32 mouse cellular contexts compared by ENCODE assay signal in the genomic region with DNA sequence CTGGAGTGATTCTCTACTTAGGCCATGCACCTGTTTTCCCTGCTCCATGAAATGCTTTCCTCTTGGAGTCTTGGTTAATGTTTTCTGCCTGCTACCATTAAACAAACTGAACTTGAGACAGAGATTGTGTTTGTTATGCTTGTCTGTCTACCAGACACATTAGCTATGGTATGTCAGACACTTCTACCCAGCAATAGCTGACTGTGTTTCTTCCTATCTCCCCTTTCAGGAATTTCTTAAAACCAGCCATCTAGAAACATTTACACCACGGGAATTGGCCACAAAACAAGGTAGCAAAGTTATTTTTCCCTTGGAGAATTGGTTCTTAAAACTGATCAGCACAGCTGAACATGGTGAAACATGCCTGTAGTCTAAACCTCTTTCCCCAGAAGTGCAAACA.
DNase-seq lines count a peak whose midpoint lies in the region; ATAC-seq and TF ChIP-seq lines count a peak whose summit lies in the region.
"Had no signal": no experiment of that assay in that cellular context is flagged by ENCODE, and none has a peak within 500 bp of the region (broad histone marks: within the 10 kb centered on the region; RNA-seq: fewer than 3 reads in every experiment).

No protein-coding gene starts in this region.

- H3K27me3 ChIP-seq in kidney, adult 2 months (replicated peaks; ENCODE audit: control insufficient read depth, insufficient read depth, low read length) = no peaks in the 10 kb centered on the region
- H3K27me3 ChIP-seq in liver, embryonic 16.5 days (ENCODE audit: control insufficient read depth, insufficient read depth, low read depth, low read length) = no peaks in the 10 kb centered on the region
- H3K27me3 ChIP-seq in liver, embryonic 12.5 days (replicated peaks) = no peaks in the 10 kb centered on the region
- no peaks in the 10 kb centered on the region for H3K27me3 ChIP-seq in stomach, embryonic 15.5 days (replicated peaks)
- H3K27me3 ChIP-seq in heart, embryonic 11.5 days (ENCODE audit: control insufficient read depth, insufficient read depth, low read length) = no peaks in the 10 kb centered on the region
- H3K27me3 ChIP-seq in hindbrain, embryonic 10.5 days (ENCODE audit: insufficient read depth, poor library complexity, severe bottlenecking) = no peaks in the 10 kb centered on the region; the same call in none of the 2 replicates
- H3K27me3 ChIP-seq: heart, embryonic 13.5 days; hindbrain, embryonic 15.5 days; megakaryocyte, embryonic 14.5 days; midbrain, embryonic 12.5 days; neural tube, embryonic 12.5 days had no signal

- H3K9ac ChIP-seq in liver, embryonic 16.5 days (ENCODE audit: low read depth, low read length) = no peak overlapping the region
- H3K9ac ChIP-seq in liver, embryonic 12.5 days = no peak overlapping the region
- no peak overlapping the region for H3K9ac ChIP-seq in stomach, embryonic 15.5 days
- H3K9ac ChIP-seq in heart, embryonic 11.5 days (ENCODE audit: low read depth, low read length) = no peak overlapping the region
- H3K9ac ChIP-seq: heart, embryonic 13.5 days; hindbrain, embryonic 15.5 days; midbrain, embryonic 12.5 days; neural tube, embryonic 12.5 days had no signal

- H3K27ac ChIP-seq in kidney, adult 2 months (ENCODE audit: insufficient read depth, low read depth, low read length) = no peak overlapping the region; the same call in 1 of the 2 replicates
- no peak overlapping the region for H3K27ac ChIP-seq in liver, embryonic 16.5 days (ENCODE audit: low read length)
- H3K27ac ChIP-seq in liver, embryonic 12.5 days = no peak overlapping the region
- H3K27ac ChIP-seq in stomach, embryonic 15.5 days = peak overlapping the region; percentile 13; the same call in 1 of the 2 replicates
- no peak overlapping the region for H3K27ac ChIP-seq in heart, embryonic 11.5 days (ENCODE audit: low read depth, low read length)
- no peak overlapping the region for H3K27ac ChIP-seq in hindbrain, embryonic 10.5 days
- H3K27ac ChIP-seq: heart, adult 2 months; heart, embryonic 13.5 days; hindbrain, embryonic 15.5 days; midbrain, embryonic 12.5 days; neural tube, embryonic 12.5 days had no signal

- 28% methylated on average over 1 of the region's 1 CpGs for WGBS in kidney, adult 2 months
- 22% methylated on average over 1 of the region's 1 CpGs for WGBS in liver, embryonic 16.5 days (ENCODE audit: insufficient replicate concordance)
- 16% methylated on average over 1 of the region's 1 CpGs for WGBS in liver, embryonic 12.5 days (ENCODE audit: insufficient replicate concordance)
- WGBS in stomach, embryonic 15.5 days = 58% methylated on average over 1 of the region's 1 CpGs
- 46% methylated on average over 1 of the region's 1 CpGs for WGBS in heart, embryonic 11.5 days (ENCODE audit: insufficient replicate concordance)
- 69% methylated on average over 1 of the region's 1 CpGs for WGBS in hindbrain, embryonic 10.5 days

- no peaks in the 10 kb centered on the region for H3K36me3 ChIP-seq in kidney, adult 2 months (ENCODE audit: control insufficient read depth, insufficient read depth, low read length)
- no peaks in the 10 kb centered on the region for H3K36me3 ChIP-seq in liver, embryonic 16.5 days (ENCODE audit: control insufficient read depth, insufficient read depth)
- no peaks in the 10 kb centered on the region for H3K36me3 ChIP-seq in liver, embryonic 12.5 days
- no peaks in the 10 kb centered on the region for H3K36me3 ChIP-seq in stomach, embryonic 15.5 days
- no peaks in the 10 kb centered on the region for H3K36me3 ChIP-seq in heart, embryonic 11.5 days (ENCODE audit: control insufficient read depth, insufficient read depth, low read length)
- no peaks in the 10 kb centered on the region for H3K36me3 ChIP-seq in hindbrain, embryonic 10.5 days
- H3K36me3 ChIP-seq: heart, embryonic 13.5 days; hindbrain, embryonic 15.5 days; midbrain, embryonic 12.5 days; neural tube, embryonic 12.5 days had no signal

- TF ChIP-seq POLR2A in kidney, adult 2 months (IDR thresholded peaks at IDR 0.05; ENCODE audit: low read depth, low read length) = no peak

- no peak for TF ChIP-seq CTCF in kidney, adult 2 months (conservative IDR thresholded peaks at IDR 0.05; ENCODE audit: insufficient read depth, insufficient read length, low read depth, low read length)

- no peak overlapping the region for H3K4me3 ChIP-seq in kidney, adult 2 months (ENCODE audit: insufficient read depth, low read depth, low read length)
- no peak overlapping the region for H3K4me3 ChIP-seq in liver, embryonic 16.5 days (ENCODE audit: low read depth, low read length)
- H3K4me3 ChIP-seq in liver, embryonic 12.5 days = no peak overlapping the region
- H3K4me3 ChIP-seq in stomach, embryonic 15.5 days (replicated peaks) = no peak overlapping the region
- H3K4me3 ChIP-seq in heart, embryonic 11.5 days (ENCODE audit: low read depth, low read length) = no peak overlapping the region
- no peak overlapping the region for H3K4me3 ChIP-seq in hindbrain, embryonic 10.5 days
- H3K4me3 ChIP-seq: erythroblast, embryonic 14.5 days; heart, adult 2 months; heart, embryonic 13.5 days; hindbrain, embryonic 15.5 days; megakaryocyte, embryonic 14.5 days; midbrain, embryonic 12.5 days; myocyte; neural tube, embryonic 12.5 days had no signal

- no peaks in the 10 kb centered on the region for H3K9me3 ChIP-seq in liver, embryonic 16.5 days (replicated peaks; ENCODE audit: control insufficient read depth, low read length)
- no peaks in the 10 kb centered on the region for H3K9me3 ChIP-seq in liver, embryonic 12.5 days (replicated peaks)
- H3K9me3 ChIP-seq in stomach, embryonic 15.5 days = no peaks in the 10 kb centered on the region
- no peaks in the 10 kb centered on the region for H3K9me3 ChIP-seq in heart, embryonic 11.5 days (replicated peaks; ENCODE audit: control insufficient read depth, low read length)
- no peaks in the 10 kb centered on the region for H3K9me3 ChIP-seq in hindbrain, embryonic 10.5 days
- H3K9me3 ChIP-seq: heart, embryonic 13.5 days; hindbrain, embryonic 15.5 days; midbrain, embryonic 12.5 days; neural tube, embryonic 12.5 days had no signal

- peak; percentile 21; the same call in 1 of the 2 replicates for ATAC-seq in liver, embryonic 16.5 days (ENCODE audit: low read depth)
- ATAC-seq in liver, embryonic 12.5 days = no peak
- no peak for ATAC-seq in stomach, embryonic 15.5 days (ENCODE audit: insufficient read depth, low FRiP score, low read depth)
- no peak for ATAC-seq in heart, embryonic 11.5 days (replicated peaks; ENCODE audit: insufficient number of reproducible peaks, low FRiP score, low TSS enrichment)
- ATAC-seq: forebrain, embryonic 16.5 days; inflammation-experienced regulatory T-cells, adult 6 months; lung, postnatal 0 days had no signal

- no peak overlapping the region for H3K4me2 ChIP-seq in liver, embryonic 16.5 days (ENCODE audit: low read depth, low read length)
- H3K4me2 ChIP-seq in liver, embryonic 12.5 days = no peak overlapping the region
- no peak overlapping the region for H3K4me2 ChIP-seq in stomach, embryonic 15.5 days
- H3K4me2 ChIP-seq in heart, embryonic 11.5 days = no peak overlapping the region
- H3K4me2 ChIP-seq: heart, embryonic 13.5 days; hindbrain, embryonic 15.5 days; midbrain, embryonic 12.5 days; neural tube, embryonic 12.5 days had no signal

- H3K4me1 ChIP-seq in kidney, adult 2 months (ENCODE audit: control insufficient read depth, insufficient read depth, low read length) = peaks cover 8% of the 10 kb centered on the region; the same call in 1 of the 2 replicates
- no peaks in the 10 kb centered on the region for H3K4me1 ChIP-seq in liver, embryonic 16.5 days (ENCODE audit: control insufficient read depth, low read depth, low read length)
- no peaks in the 10 kb centered on the region for H3K4me1 ChIP-seq in liver, embryonic 12.5 days
- H3K4me1 ChIP-seq in stomach, embryonic 15.5 days = 0 out of 2 replicates have a peak, but pooled peaks cover 6% of the 10 kb centered on the region
- no peaks in the 10 kb centered on the region for H3K4me1 ChIP-seq in heart, embryonic 11.5 days (ENCODE audit: control insufficient read depth, insufficient read depth, low read length)
- H3K4me1 ChIP-seq in hindbrain, embryonic 10.5 days (replicated peaks) = no peaks in the 10 kb centered on the region
- H3K4me1 ChIP-seq: hindbrain, embryonic 15.5 days; megakaryocyte, embryonic 14.5 days; midbrain, embryonic 12.5 days; neural tube, embryonic 12.5 days had no signal

- peak; percentile 33 for DNase-seq in kidney, adult 2 months
- no peak for DNase-seq in kidney, adult 9 months
- DNase-seq in hindbrain, embryonic 10.5 days (ENCODE audit: low spot score) = no peak
- DNase-seq: adrenal gland, adult 8-10 months; cerebellum, adult 2 months; cerebellum, postnatal 14 days; heart, adult 2 months; heart, postnatal 10 days; kidney, adult 11 months; kidney, postnatal 36 days; layer of hippocampus, postnatal 36 days; left cerebral cortex, postnatal 4 days; liver; lung, adult 18-20 months; lung, postnatal 4 days; right cerebral cortex, adult 18-20 months; spleen, adult 18-20 months; thymus, postnatal 14 days had no signal
